Mouse (Mus musculus) MEL (cell line): ENCODE measurements around the gene Zfp366. TPM values are rescaled to one million over a fixed set of nuclear protein-coding genes. Genes with fewer than 3 reads are reported as not detected.

Experiments used
- DNase-seq: peaks from one replicate; pipeline ENCODE4 v3.0.0; 2011; ENCODE audit warnings: low read depth, low spot score
- H3K27ac ChIP-seq: 2 replicates; pipeline ENCODE4 v1.5.1; 2012; ENCODE audit warnings: low read depth, mild to moderate bottlenecking, control low read depth, low read length, moderate library complexity; ENCODE audit not compliant: control insufficient read depth
- H3K27me3 ChIP-seq, 2 experiments: fragments of 150-350 bp in 1 of 2; sonication (generic) in 1 of 2; 2 replicates each; pipeline ENCODE4 v1.6.1; 2012; ENCODE audit warnings: low read length in 2 of 2, mild to moderate bottlenecking in 2 of 2, improper control_type of control experiment in 1 of 2, moderate library complexity in 1 of 2; ENCODE audit not compliant: insufficient read depth in 2 of 2, control insufficient read depth in 1 of 2
- H3K36me3 ChIP-seq, 2 experiments: 2 replicates each; pipeline ENCODE4 v1.6.1; 2012 to 2014; ENCODE audit warnings: low read length in 2 of 2, improper control_type of control experiment in 1 of 2, inconsistent platforms in 1 of 2, mild to moderate bottlenecking in 1 of 2; ENCODE audit not compliant: insufficient read depth in 2 of 2, control insufficient read depth in 1 of 2
- H3K4me1 ChIP-seq, 2 experiments: fragments of 150-350 bp in 1 of 2; sonication (generic) in 1 of 2; 2 replicates each; pipeline ENCODE4 v1.6.1; 2012; ENCODE audit warnings: low read length in 2 of 2, improper control_type of control experiment in 1 of 2, mild to moderate bottlenecking in 1 of 2; ENCODE audit not compliant: insufficient read depth in 2 of 2, control insufficient read depth in 1 of 2
- H3K4me3 ChIP-seq, 2 experiments: fragments of 150-350 bp in 1 of 2; sonication (generic) in 1 of 2; 2 replicates each; pipeline ENCODE4 v1.5.1; 2012; ENCODE audit warnings: low read depth in 2 of 2, low read length in 2 of 2, mild to moderate bottlenecking in 2 of 2, moderate library complexity in 2 of 2, control low read depth in 1 of 2, improper control_type of control experiment in 1 of 2; ENCODE audit not compliant: control insufficient read depth in 1 of 2, insufficient read depth in 1 of 2
- H3K79me2 ChIP-seq: 2 replicates; pipeline ENCODE4 v1.6.1; 2012; ENCODE audit warnings: mild to moderate bottlenecking, low read length, moderate library complexity; ENCODE audit not compliant: control insufficient read depth, poor library complexity, insufficient read depth
- H3K9ac ChIP-seq: 2 replicates; pipeline ENCODE4 v1.6.1; 2012; ENCODE audit warnings: low read depth, mild to moderate bottlenecking, control low read depth, low read length, moderate library complexity; ENCODE audit not compliant: control insufficient read depth, poor library complexity, severe bottlenecking
- H3K9me3 ChIP-seq: fragments of 150-350 bp; sonication (generic); replicated peaks from 2 replicates; pipeline ENCODE4 v1.6.1; 2012; ENCODE audit warnings: mild to moderate bottlenecking, low read length, improper control_type of control experiment, moderate library complexity; ENCODE audit not compliant: insufficient read depth
- BHLHE40 ChIP-seq: IDR thresholded peaks from 2 replicates; pipeline ENCODE4 v1.6.1; 2012; ENCODE audit warnings: low read depth, mild to moderate bottlenecking, inconsistent platforms, low read length, improper control_type of control experiment, borderline replicate concordance
- CHD1 ChIP-seq: IDR thresholded peaks from 2 replicates; pipeline ENCODE4 v1.6.1; 2012; ENCODE audit warnings: low read depth, mild to moderate bottlenecking, inconsistent platforms, low read length, improper control_type of control experiment
- CTCF ChIP-seq, 3 experiments: IDR thresholded peaks in 2 of 3; conservative IDR thresholded peaks in 1 of 3; 2 replicates each; pipeline ENCODE4 v1.5.1; 2011 to 2012; ENCODE audit warnings: low read length in 3 of 3, low read depth in 2 of 3, mild to moderate bottlenecking in 2 of 3, improper control_type of control experiment in 1 of 3, inconsistent platforms in 1 of 3, mixed read lengths in 1 of 3, moderate library complexity in 1 of 3; ENCODE audit not compliant: control insufficient read depth in 1 of 3, insufficient read depth in 1 of 3, poor library complexity in 1 of 3, severe bottlenecking in 1 of 3
- E2F4 ChIP-seq: IDR thresholded peaks from 2 replicates; pipeline ENCODE4 v1.6.1; 2011; ENCODE audit warnings: low read depth, low read length, improper control_type of control experiment, borderline replicate concordance
- ELF1 ChIP-seq: IDR thresholded peaks from 2 replicates; pipeline ENCODE4 v1.6.1; 2014; ENCODE audit warnings: low read depth, mild to moderate bottlenecking, inconsistent platforms, low read length, improper control_type of control experiment, moderate library complexity
- ETS1 ChIP-seq: IDR thresholded peaks from 2 replicates; pipeline ENCODE4 v1.6.1; 2012; ENCODE audit warnings: low read depth, mild to moderate bottlenecking, inconsistent platforms, low read length, improper control_type of control experiment, moderate library complexity
- GABPA ChIP-seq: IDR thresholded peaks from 2 replicates; pipeline ENCODE4 v1.6.1; 2012; ENCODE audit warnings: low read depth, mild to moderate bottlenecking, inconsistent platforms, low read length, improper control_type of control experiment, moderate library complexity
- GATA1 ChIP-seq: IDR thresholded peaks from 2 replicates; pipeline ENCODE4 v1.6.1; 2011; ENCODE audit warnings: low read depth, low read length, improper control_type of control experiment
- HCFC1 ChIP-seq: IDR thresholded peaks from 2 replicates; pipeline ENCODE4 v1.6.1; 2012; ENCODE audit warnings: low read depth, mild to moderate bottlenecking, inconsistent platforms, low read length, improper control_type of control experiment, moderate library complexity
- JUND ChIP-seq: IDR thresholded peaks from 2 replicates; pipeline ENCODE4 v1.6.1; 2011; ENCODE audit warnings: low read depth, mild to moderate bottlenecking, improper control_type of control experiment, low read length
- MAFK ChIP-seq: IDR thresholded peaks from 2 replicates; pipeline ENCODE4 v1.6.1; 2011; ENCODE audit warnings: low read depth, mild to moderate bottlenecking, low read length, improper control_type of control experiment, borderline replicate concordance
- MAX ChIP-seq: IDR thresholded peaks from 2 replicates; pipeline ENCODE4 v1.6.1; 2011; ENCODE audit warnings: low read length, improper control_type of control experiment
- MAZ ChIP-seq: IDR thresholded peaks from 2 replicates; pipeline ENCODE4 v1.6.1; 2012; ENCODE audit warnings: low read depth, mild to moderate bottlenecking, inconsistent platforms, low read length, improper control_type of control experiment
- MXI1 ChIP-seq: IDR thresholded peaks from 2 replicates; pipeline ENCODE4 v1.6.1; 2011; ENCODE audit warnings: mild to moderate bottlenecking, low read depth, low read length, improper control_type of control experiment
- MYC ChIP-seq: IDR thresholded peaks from 2 replicates; pipeline ENCODE4 v1.6.1; 2011; ENCODE audit warnings: low read depth, mild to moderate bottlenecking, low read length, improper control_type of control experiment, moderate library complexity
- NRF1 ChIP-seq: IDR thresholded peaks from 2 replicates; pipeline ENCODE4 v1.6.1; 2014; ENCODE audit warnings: low read depth, mild to moderate bottlenecking, inconsistent platforms, low read length, improper control_type of control experiment, moderate library complexity; ENCODE audit not compliant: poor library complexity, insufficient read depth, severe bottlenecking
- POLR2AphosphoS2 ChIP-seq: IDR thresholded peaks from 2 replicates; pipeline ENCODE4 v1.6.1; 2011; ENCODE audit warnings: low read length, improper control_type of control experiment
- POLR2AphosphoS5 ChIP-seq: IDR thresholded peaks from 2 replicates; pipeline ENCODE4 v1.6.1; 2012; ENCODE audit warnings: low read depth, borderline replicate concordance, mild to moderate bottlenecking, inconsistent platforms, low read length, moderate library complexity, mixed read lengths
- TAL1 ChIP-seq: IDR thresholded peaks from 2 replicates; pipeline ENCODE4 v1.6.1; 2012; ENCODE audit warnings: mild to moderate bottlenecking, inconsistent platforms, low read length, moderate library complexity, mixed read lengths
- TCF12 ChIP-seq: IDR thresholded peaks from 2 replicates; pipeline ENCODE4 v1.6.1; 2014; ENCODE audit warnings: low read depth, mild to moderate bottlenecking, inconsistent platforms, low read length, improper control_type of control experiment, moderate library complexity
- UBTF ChIP-seq: IDR thresholded peaks from 2 replicates; pipeline ENCODE4 v1.6.1; 2012; ENCODE audit warnings: low read depth, mild to moderate bottlenecking, inconsistent platforms, low read length, improper control_type of control experiment, moderate library complexity, borderline replicate concordance; ENCODE audit not compliant: insufficient read depth
- USF1 ChIP-seq: IDR thresholded peaks from 2 replicates; pipeline ENCODE4 v1.6.1; 2014; ENCODE audit warnings: low read depth, mild to moderate bottlenecking, inconsistent platforms, low read length, improper control_type of control experiment, moderate library complexity
- ZC3H11A ChIP-seq: IDR thresholded peaks from 2 replicates; pipeline ENCODE4 v1.6.1; 2012; ENCODE audit warnings: low read depth, mild to moderate bottlenecking, inconsistent platforms, low read length, improper control_type of control experiment
- ZKSCAN1 ChIP-seq: IDR thresholded peaks from 2 replicates; pipeline ENCODE4 v1.6.1; 2012; ENCODE audit warnings: low read depth, mild to moderate bottlenecking, inconsistent platforms, low read length, improper control_type of control experiment, moderate library complexity
- ZMIZ1 ChIP-seq: IDR thresholded peaks from 2 replicates; pipeline ENCODE4 v1.6.1; 2012; ENCODE audit warnings: low read depth, mild to moderate bottlenecking, inconsistent platforms, low read length, improper control_type of control experiment, moderate library complexity
- ZNF384 ChIP-seq: IDR thresholded peaks from 2 replicates; pipeline ENCODE4 v1.6.1; 2012; ENCODE audit warnings: low read depth, mild to moderate bottlenecking, inconsistent platforms, low read length, improper control_type of control experiment
- polyA plus RNA-seq, 2 experiments: library from polyadenylated mRNA; stranded (reverse) in 1 of 2; unstranded in 1 of 2; fragments of >175 nt in 1 of 2; fragments of >200 nt in 1 of 2; gene quantifications; 2 replicates each; pipeline versions ENCODE4 v1.2.1 to v1.2.4; 2012; ENCODE audit warnings: low replicate concordance in 2 of 2, low read depth in 1 of 2; ENCODE audit not compliant: insufficient read length in 2 of 2, insufficient read depth in 1 of 2, missing spikeins in 1 of 2
- total RNA-seq: library from RNA; depleted of rRNA; stranded (reverse); fragments of 300-350 nt; gene quantifications from 2 replicates; pipeline ENCODE4 v1.2.3, GENCODE M21; 2012

Gene Zfp366
- total and polyA plus RNA-seq, 3 experiments, result not detected

GRCm38 (mm10) chr13:99250806-99251205, 66.2 kb downstream of the Zfp366 start:
- Histone ChIP-seq H3K4me1 (no peaks in the 10 kb centered on the region), H3K27ac (no peak overlapping the region), H3K9ac (no peak overlapping the region), H3K79me2 (no peaks in the 10 kb centered on the region), H3K36me3 (no peaks in the 10 kb centered on the region), H3K27me3 (no peaks in the 10 kb centered on the region), H3K9me3 (no peaks in the 10 kb centered on the region), H3K4me3 (no peak overlapping the region)
- no peak for DNase-seq
- TF ChIP-seq ELF1 (no peak), E2F4 (no peak), MYC (no peak), JUND (no peak), ETS1 (no peak), USF1 (no peak), ZKSCAN1 (no peak), POLR2AphosphoS5 (no peak), ZC3H11A (no peak), MAX (no peak), MAZ (no peak), TCF12 (no peak), ZNF384 (no peak), MAFK (no peak), CTCF (IDR thresholded peaks at IDR 0.05 in 2 of 3, conservative IDR thresholded peaks at IDR 0.05 in 1 of 3; ENCODE audit: control insufficient read depth in 1 of 3, insufficient read depth in 1 of 3, low read depth in 2 of 3, low read length in 3 of 3, poor library complexity in 1 of 3, severe bottlenecking in 1 of 3) (no peak), TAL1 (no peak), ZMIZ1 (no peak), UBTF (no peak), MXI1 (no peak), GATA1 (no peak)

DNA sequence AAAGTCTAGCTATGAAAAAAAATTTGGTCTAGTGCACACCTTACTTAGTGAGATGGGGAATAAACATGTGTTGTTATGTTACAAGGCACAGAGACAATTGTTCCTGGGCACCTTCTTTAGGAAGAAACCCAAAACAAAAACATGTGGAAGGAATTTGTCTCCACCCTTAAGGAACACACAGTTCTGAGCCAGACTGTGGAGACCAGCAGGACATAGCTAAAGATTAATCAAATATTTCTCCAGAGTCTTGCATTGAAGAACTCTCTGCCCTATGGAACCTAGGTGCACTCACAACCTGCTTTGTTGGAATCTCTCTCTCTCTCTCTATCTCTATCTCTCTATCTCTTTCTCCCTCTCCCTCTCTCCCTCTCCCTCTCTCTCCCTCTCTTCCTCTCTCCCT, 69.6 kb downstream of the Zfp366 start:
- no peak overlapping the region for H3K4me3 ChIP-seq
- no peaks in the 10 kb centered on the region for H3K79me2 ChIP-seq
- no peaks in the 10 kb centered on the region for H3K4me1 ChIP-seq
- H3K27ac ChIP-seq, result no peak overlapping the region
- TF ChIP-seq MAZ (no peak), MXI1 (no peak), HCFC1 (no peak), TCF12 (no peak), NRF1 (no peak), BHLHE40 (no peak), POLR2AphosphoS2 (no peak), MYC (no peak), ZMIZ1 (no peak), GABPA (no peak), GATA1 (no peak), CHD1 (no peak), USF1 (no peak), UBTF (no peak), ZC3H11A (no peak)
- DNase-seq, result no peak
- no peaks in the 10 kb centered on the region for H3K36me3 ChIP-seq
- H3K9me3 ChIP-seq, result no peaks in the 10 kb centered on the region
- no peaks in the 10 kb centered on the region for H3K27me3 ChIP-seq
- no peak overlapping the region for H3K9ac ChIP-seq
